Mouse (Mus musculus) kidney, postnatal 25 days (tissue): ENCODE measurements at regions not wholly inside any gene's neighbourhood (a gene's known extent, or its start where the extent isn't known, plus 50 kb on each side); places are given as distances from the start of the nearest gene placed in this dataset.

Experiments used
- DNase-seq, 2 experiments: peaks; one replicate each; pipeline ENCODE4 v3.0.0; 2021; ENCODE audit warnings: mixed read lengths in 2 of 2

DNA sequence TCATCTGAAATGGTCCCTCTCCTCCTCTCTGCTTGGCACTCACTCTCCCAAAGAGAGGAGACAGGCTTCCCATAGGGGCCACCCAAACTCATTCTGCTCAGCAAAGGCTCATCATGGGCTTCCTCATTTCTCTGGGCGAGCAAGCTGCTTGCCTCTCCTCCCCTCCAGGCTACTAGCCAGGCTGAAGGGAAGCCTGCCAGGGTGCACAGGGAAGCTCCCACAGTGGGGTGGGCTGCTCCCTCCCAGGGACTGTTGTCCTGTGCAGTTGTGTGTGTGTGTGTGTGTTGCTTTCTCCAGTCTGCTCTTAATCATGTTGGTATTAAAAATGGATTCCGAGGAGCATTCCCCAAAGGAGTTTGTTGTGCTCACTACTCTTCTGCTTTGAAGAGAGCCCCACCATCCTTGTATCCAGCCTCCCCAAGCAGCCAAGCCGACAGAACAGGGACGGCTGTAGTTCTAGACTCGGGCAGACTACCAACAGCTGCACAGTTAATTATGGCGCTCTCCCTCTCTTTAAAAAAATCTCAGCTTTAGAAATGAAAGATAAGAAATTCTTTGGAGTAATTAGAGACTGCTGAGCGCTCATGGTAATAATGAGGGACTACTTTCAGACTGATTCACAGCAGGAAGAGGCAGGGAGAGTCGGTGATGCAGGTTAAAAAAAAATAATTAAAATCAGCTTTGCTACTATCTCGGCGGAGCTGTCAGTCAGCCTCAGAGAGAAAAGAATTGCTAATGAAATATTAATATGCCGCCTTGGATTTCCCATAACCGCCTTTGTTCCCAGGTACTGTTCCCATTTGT lies 417.0 kb downstream of the Cmpk2 start:
- DNase-seq = peak in 1 of 2 experiments; percentile 2

DNA sequence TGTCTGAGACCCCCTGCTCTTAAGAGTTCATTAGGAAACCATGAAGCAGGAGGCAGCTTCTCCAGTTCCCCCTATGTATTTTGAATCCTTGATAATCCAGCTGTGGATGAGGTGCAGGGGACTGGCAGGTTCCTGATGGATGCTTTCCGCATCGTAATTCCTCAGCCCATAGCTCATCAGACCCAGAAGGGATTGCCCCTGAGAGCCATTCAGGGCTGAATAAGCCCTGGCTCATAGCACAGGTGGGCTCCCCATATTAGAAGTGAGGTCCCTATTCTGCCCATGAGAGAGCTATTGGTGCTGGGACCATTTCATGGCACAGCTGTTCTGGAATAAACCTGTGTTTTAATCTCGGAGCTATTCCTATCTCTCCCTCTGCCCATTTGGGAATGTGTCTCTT lies 416.1 kb downstream of the Cmpk2 start:
- DNase-seq = no peak

DNA sequence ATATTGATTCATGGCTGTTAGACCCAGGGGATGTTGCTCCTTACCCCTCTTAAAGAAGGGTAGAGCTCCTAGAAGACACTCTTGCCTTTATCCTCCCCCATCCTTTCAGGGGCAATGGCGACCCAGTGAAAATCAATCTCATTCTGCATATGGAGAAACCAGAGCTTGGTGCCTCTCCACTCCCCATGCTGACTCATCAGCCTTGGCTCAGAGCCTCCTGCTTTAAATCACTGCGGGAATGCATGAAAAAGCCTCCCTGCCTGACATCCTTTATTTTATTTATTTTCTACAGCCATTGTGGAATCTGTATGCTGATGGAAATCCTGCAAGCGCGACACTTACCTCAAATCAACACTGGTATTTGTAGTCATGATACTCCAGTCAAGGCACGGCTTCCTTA lies 415.2 kb downstream of the Cmpk2 start:
- DNase-seq = peak in 1 of 2 experiments; percentile 3

DNA sequence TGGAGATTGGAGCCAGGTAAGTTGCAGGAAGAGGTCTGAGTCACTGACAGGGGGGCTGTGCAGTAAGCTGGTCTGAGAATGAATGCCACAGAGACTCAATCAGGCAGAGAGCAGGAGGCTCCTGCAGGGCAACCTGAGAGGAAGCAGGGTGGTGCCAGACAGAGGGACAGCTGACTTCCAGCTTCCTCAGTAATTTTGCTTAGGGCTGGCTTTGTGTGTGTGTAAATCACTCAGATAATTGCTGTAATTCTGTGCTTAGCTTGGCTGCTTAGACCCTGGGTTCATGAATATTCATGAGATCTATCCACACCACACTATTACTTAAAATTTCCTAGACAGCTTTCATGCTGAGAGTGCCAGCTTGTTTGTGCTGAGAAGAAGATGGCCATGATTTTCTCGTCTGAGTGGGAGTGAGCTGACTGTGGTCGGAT lies 408.7 kb downstream of the Cmpk2 start:
- no peak for DNase-seq

DNA sequence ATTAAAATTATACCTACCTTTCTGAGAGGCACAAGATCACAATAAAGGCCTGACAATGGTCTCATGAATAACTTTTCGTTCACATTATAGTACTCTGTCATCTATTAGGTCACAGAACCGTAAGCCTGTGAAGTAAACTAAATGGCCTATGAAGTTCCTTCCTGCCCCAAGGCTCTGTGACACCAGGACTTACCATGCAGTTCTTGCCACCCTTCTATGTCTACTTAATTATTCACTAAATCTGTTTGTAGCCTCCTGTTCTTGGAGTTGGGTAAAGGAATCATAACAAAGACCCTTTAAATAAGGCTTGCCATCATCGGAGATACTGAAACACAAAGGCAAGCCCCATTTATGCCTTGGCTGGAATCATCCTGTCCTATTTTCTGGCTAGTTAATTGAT lies 408.3 kb downstream of the Cmpk2 start:
- DNase-seq = no peak

DNA sequence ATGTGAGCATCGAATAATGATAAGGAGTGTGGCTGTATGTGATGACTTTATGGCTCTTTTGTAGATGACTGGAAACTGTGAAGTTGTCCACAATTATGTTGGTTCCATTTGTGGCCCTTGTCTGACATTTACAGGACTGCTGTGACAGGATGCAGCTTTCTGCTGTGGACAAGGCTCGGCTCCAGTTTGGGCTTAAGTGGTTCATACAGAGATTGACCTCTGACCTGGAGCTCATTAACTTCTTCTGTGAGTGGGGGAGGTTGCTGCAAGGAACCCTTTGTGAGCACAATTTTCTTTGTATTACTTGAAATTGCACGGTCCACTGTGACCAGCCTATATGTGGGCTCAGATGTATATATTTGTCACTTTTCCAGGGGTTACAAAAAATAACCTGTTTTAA lies 403.5 kb downstream of the Cmpk2 start:
- DNase-seq = peak in 1 of 2 experiments; percentile 2

DNA sequence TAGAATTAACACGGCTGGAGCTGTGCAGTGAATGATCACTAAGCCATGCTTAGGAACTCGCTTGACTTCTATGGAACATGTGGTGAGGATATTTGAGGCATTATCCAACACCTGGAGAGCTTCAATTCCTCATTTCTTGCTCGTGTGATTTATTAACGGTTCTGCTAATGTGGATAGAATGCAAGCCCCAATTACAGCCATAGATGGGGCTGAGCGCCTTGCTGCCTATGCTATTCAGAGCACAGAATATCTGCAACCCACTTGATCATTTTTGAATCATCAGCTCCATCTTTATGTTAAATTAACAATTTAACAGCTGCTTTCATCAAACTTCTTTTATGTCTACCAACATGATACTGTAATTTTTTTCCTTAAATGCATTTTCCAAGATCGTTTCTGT lies 398.7 kb downstream of the Cmpk2 start:
- no peak for DNase-seq

DNA sequence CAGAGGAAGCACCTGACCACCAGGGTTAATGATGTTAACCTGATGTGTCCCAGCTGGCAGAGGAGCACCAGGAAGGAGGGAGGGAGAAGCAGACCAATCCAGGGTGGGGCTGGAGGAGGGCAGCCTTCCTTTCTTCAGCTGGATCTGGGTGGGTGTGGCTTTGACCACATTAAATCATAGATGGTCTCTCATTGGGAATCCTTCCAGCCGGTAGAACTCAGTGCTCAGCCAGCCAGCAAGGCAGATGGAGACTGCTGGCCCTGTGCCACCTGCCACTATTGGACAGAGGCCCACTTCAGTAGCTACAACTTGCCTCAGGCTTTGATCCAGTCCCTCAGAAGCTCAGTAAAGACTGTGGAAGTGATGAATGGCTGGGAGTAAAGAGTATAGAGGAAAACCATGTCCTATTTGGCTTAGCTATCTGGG lies 386.1 kb downstream of the Cmpk2 start:
- DNase-seq = peak; percentile 51 to 57

DNA sequence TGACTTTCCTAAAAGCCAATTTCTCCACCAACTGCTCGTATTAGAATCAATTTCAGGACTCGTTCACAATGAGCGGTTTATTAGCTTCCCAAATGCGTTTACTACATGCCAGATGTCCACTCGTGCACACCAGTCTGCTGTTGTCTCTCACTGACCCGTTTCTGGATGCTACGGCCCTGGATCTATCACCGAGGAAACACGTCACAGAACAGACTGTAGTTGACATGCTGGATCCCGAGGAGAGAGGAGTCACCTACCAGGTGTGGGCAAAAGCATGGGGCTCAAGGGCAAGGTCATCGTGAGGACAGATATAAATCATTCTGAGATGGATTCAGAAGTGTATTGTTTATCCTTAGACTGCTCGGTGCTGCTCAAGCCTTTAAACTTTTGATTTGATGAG lies 375.9 kb downstream of the Cmpk2 start:
- no peak for DNase-seq

DNA sequence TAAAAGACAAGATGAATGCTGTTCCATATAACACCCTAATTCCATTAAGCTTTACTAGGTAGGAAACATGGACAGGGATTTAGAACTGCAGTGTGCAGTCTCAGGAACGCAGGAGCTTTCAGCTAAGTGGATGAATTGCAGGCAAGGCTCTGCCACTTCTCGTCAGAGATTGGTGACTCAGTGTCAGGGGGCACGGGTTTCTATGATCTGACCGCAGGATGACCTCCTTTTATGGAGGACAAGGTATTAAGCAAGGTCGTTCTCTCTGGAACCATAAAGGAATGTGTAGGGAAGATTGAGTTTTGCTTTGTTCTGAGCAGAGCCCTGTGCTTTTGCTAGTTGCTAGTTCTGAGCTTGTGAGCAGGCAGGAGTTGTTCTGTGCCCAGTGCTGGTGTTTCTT lies 373.7 kb downstream of the Cmpk2 start:
- no peak for DNase-seq

DNA sequence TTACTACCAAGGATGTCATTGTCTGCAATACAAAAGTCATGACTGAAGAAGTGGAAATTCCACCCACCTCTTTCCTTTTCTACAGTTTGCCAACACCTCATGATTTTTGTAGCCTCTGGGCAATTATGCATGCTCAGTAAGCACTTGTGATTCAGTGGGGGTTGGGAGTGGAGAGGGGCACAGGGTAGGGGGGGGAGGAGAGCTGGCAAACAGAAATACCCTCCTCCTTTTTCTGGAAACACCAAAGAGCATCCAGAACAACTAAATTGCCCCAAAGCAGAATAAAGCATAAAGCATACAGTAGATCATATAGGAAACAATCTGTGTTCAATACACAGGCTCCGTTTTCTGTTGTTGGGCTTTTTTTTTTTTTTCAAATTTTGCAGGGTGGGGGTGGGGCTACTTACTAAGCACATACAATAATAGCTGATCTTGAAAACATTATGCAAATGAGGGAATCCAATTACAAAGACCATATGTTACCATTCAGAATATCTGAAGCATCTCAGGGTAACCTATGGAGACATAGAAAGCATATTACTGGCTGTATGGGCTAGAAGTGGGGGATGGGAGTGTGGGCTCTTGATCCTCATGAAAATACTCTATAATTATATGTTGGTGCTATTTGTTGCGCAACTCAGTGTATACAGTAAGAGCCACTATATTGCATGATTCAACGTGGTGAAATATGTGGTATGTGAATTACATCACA lies 352.4 kb downstream of the Cmpk2 start:
- DNase-seq = no peak

DNA sequence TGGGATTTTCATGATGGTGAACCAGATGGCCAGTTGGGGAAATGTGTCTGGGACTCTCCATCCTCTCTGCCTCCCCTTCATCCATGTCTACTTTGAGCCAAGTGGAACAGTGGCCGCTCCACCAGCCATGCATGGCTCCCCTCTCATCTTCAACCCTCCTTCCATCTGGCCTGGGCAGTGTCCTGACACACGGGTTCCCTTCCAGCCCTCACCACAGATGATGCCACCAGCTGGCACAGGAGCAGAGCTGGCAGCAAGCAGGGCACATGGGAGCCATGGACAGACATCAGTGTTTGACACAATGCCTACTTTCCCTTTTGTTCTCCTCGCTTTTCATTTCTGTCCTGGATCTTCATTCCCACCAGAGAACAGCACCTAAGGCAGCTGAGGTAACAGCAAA lies 348.9 kb downstream of the Cmpk2 start:
- DNase-seq = no peak

DNA sequence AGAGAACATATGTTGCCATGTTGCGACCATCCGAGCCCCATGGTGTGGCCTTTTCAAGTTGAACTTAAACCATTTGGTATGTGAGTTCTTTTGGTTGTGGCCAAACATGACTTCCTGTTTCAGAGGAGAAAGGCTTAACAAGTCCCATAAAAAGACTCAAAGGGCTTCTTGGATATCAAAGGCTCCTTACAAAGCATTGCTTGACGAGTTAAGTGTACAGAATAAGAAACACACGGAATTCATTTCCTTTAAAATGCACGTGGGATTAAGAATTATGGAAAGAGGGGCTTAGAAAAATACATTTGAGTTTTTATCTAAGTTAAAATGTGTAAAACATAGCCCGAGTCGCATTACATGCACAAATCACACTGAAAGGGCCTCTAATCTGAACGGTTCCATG lies 346.8 kb downstream of the Cmpk2 start:
- DNase-seq = no peak

DNA sequence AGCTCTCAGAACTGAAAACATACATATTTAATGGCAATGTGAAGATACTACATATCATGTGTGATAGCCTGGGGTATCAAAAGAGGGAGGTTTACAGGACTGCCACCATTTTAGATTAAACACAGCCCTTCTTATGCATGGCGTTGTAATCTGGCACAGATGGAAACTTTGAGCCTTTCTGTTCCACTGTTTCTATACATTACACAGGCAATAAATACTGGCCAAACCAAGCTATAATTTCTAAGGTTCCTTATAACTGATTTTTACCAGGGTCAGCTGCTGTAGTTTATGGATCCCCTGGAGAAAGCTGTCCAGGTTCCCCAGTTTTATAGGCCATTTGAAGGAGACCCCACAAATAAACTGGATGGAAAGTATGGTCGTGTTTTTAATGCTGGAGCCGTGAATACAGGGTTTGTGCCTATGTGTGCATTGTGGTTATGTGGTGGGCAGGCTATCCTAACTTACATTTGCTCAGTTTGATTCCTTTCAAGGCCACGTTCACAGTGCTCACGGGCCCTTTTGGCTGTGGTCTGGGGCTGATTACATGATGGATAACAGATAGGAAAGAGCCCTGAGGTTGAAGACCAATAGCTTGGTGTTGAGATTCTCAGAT lies 341.7 kb downstream of the Cmpk2 start:
- DNase-seq = no peak

DNA sequence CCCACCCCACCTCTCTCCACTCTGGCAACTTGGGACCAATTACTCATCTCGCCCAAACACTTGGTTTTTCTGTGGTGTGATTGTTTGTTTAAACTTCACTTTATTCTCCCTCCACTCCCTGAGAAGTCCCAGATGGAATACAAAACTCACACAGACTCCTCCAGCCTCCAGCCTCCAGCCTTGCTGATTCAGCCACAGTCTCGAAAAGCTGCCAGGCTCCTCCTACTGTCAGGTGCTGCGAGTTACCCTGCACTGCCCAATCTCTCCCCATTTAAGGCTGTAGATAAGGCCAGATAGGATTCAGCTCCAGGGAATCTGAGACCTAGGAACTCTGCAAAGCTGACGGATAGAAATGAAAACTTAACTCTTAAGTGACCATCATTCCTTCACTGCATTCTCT lies 340.7 kb downstream of the Cmpk2 start:
- DNase-seq = peak in 1 of 2 experiments; percentile 5

DNA sequence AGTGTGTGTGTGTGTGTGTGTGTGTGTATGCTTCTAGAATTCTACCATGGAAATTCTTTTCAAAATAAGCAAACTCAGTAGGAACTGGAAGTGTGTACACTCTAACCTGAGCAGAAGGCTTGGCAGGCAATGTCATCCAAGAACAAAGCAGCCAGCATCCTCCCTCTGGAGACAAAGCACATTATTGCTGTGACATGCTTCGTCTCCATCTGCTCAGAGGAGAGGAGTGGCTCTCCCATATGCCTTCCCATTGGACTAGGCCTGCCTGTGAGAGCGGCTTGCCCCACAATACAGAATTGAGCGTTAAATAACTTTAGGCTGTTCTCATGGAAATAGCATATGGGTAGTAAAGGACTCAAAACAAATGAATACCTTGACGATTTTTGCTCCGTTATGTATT lies 333.5 kb downstream of the Cmpk2 start:
- DNase-seq = no peak

DNA sequence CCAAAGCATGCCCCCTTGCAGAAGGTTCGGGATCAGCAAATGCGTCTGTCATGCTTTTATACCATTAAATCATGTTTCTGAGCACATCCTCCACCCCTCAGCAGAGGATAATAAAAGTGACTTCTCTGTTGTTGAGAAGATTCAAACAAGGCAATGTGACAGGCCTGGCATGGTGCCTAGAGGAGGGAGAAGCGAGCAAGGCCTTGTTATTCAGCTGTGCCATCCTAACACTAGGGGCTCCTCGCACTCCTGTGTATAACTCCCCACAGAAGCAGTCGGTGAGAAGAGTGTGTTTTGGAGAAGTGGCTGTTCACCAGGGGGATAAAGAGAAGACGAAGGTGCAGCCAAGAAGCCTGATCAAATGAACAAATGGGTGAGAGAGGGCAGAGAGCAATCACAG lies 330.3 kb downstream of the Cmpk2 start:
- no peak for DNase-seq

DNA sequence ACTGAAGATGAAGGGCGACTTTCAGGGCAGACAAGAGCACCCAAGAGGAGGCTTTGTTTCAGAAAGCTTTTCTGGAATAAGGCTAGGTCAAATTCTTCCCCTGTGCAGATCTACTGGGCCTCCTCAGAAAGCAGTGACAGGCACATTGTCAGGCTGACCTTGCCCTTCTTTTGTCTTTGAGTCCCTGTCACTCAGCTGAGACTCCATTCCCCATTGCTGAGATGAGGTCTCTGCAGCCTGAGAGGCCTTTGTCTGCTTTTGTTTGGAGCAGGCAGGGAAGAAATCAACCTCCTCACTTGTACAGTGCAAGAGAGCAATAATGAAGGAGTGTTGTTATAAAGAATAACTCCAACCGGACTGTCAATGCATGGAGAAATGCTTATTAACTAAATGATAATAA lies 327.4 kb downstream of the Cmpk2 start:
- DNase-seq = no peak

DNA sequence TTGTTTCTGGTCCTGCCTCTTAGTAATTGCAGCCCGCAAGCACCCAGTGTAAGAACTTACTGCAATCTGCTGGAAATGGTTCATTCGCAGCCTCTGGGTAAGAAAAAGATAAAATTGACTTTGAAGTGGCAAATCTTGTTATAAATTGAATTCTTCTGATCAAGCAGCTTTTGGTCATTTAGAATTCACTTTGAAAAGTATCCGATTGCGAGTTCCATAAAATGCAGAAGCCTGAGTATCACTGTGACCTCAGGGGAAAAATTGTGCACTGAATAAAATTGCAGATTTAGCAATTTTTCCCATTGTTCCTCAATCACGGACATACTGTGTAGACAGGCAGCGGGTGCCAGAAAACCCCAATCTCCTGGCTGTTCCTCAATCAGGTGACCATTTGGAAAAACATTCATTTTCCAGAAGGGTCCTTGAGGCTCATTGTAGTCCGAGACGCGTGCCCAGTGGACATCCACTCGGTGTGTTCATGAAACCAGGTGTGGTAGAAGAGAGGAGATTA lies 320.4 kb downstream of the Cmpk2 start:
- DNase-seq = no peak

DNA sequence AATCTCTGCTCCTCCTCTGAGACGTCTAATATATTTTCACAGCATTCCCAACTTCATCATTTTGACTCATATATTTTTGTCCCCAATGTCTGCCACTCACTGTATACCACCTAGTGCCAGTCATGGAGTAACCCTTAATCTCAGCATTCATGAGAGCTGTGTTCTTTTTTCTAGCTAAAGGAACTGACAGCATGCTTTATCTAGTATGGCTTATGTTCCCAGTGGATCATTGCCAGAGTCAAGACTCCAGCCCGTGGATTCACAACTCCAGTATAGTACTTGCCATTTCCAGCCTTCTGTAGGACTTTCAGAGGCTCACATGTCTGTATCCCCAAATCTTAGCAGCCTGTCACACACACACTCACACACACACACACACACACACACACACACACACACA lies 316.5 kb downstream of the Cmpk2 start:
- DNase-seq = no peak

DNA sequence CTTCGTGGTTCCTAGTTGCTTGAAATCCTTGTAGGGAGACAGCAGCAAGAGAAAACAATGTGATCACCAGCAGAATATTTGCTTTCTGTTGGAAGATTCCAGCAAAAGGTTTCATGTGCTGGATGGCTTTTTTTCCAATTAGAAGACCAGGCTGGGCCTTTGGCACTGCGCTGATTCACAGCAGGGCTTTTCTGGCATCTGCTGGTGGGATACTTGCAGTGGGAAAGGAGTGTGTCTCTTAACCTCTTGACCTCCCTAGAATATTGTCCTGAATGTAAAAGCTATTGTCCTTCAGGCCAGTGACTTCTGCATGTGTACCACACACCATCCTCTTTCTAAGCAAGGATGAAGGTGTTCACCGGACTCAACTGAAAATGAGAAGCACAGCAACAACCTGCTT lies 315.4 kb downstream of the Cmpk2 start:
- no peak for DNase-seq

DNA sequence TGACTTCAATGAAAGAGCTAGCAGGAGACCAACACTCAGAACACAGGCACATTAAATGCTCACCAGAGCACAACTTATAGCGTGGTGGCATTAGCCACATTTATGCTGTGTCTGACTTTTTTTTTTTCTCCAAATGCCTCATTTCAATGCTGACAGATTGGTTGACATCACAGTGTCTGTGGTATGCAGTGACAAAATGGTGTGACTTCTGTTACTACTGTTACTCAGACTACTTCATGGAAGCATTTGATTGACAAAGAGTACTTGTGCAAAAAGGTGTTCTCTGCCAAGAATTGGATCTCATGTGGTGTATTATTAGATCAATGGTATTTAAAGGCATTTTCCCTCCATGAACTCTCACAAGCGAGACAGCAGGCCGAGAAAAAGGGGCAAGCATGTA lies 314.8 kb downstream of the Cmpk2 start:
- no peak for DNase-seq

DNA sequence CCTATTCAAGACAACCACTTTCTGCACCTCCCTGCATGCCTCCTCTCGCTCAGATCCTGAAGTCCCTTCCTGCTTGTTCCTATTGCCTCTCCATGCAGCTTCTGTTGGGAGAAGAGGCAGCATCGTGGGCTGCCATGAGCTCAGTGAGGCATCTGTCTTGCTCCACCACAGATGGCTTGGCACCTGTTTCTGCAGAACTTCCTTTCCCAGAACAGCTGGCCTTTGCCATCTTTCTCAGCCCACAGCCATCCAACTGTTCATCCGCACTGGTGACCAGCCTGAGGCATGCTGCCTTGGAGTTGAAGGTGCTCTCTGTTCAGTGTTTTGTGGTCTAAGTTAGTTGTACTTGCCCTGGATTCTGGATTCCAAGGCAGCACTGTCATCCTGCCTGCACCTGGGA lies 312.5 kb downstream of the Cmpk2 start:
- DNase-seq = no peak

DNA sequence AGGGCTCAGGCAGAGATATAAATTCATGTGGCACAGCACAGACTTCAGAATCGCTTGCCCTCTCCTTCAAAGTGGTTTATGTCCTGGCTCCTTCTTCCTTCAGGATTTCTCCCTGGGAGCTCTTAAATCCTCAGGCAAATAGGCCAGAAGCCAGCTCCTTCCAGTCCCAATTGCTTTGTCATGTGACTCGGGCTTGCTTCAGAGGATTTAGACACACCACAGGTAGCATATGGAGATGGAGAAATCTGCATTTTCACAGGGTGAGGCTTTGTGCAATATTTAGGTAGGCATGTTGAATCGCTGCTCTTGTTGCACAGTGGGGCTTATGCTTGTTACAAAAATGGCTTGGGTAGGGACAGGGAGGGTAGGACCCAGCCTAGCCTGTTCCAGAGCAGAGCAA lies 309.8 kb downstream of the Cmpk2 start:
- DNase-seq = no peak
